Mouse (Mus musculus) forebrain, embryonic 14.5 days (tissue): ENCODE measurements at regions not wholly inside any gene's neighbourhood (a gene's known extent, or its start where the extent isn't known, plus 50 kb on each side); places are given as distances from the start of the nearest gene placed in this dataset.

Experiments used
- ATAC-seq: fragments of 200-750 bp; cut with Nextera tagmentation; 2 replicates; pipeline ENCODE4 v1.8.0; 2017; ENCODE audit warnings: mild to moderate bottlenecking, moderate library complexity
- DNase-seq: peaks from one replicate; pipeline ENCODE4 v3.0.0-alpha.2; 2015; ENCODE audit warnings: low spot score
- H3K27ac ChIP-seq: fragments of 300-500 bp; sonication (generic); 2 replicates; pipeline ENCODE4 v1.5.1; 2014; ENCODE audit warnings: low read depth, mild to moderate bottlenecking, control low read depth, low read length, moderate library complexity
- H3K27me3 ChIP-seq: fragments of 300-500 bp; sonication (generic); replicated peaks from 2 replicates; pipeline ENCODE4 v1.6.1; 2014; ENCODE audit warnings: low read length, control low read depth, mixed read lengths; ENCODE audit not compliant: control insufficient read depth, insufficient read depth
- H3K36me3 ChIP-seq: fragments of 300-500 bp; sonication (generic); 2 replicates; pipeline ENCODE4 v1.6.1; 2014; ENCODE audit warnings: low read length, control low read depth; ENCODE audit not compliant: control insufficient read depth, insufficient read depth
- H3K4me1 ChIP-seq: fragments of 300-500 bp; sonication (generic); 2 replicates; pipeline ENCODE4 v1.6.1; 2014; ENCODE audit warnings: antibody characterized with exemption, low read length, control low read depth; ENCODE audit not compliant: control insufficient read depth, insufficient read depth
- H3K4me2 ChIP-seq: fragments of 300-500 bp; sonication (generic); 2 replicates; pipeline ENCODE4 v1.6.1; 2014; ENCODE audit warnings: mild to moderate bottlenecking, control low read depth, low read length
- H3K4me3 ChIP-seq: fragments of 300-500 bp; sonication (generic); 2 replicates; pipeline ENCODE4 v1.5.1; 2014; ENCODE audit warnings: low read depth, low read length, control low read depth
- H3K9ac ChIP-seq: fragments of 300-500 bp; sonication (generic); 2 replicates; pipeline ENCODE4 v1.6.1; 2014; ENCODE audit warnings: mild to moderate bottlenecking, low read length, control low read depth, moderate library complexity
- H3K9me3 ChIP-seq: fragments of 300-500 bp; sonication (generic); replicated peaks from 2 replicates; pipeline ENCODE4 v1.6.1; 2016; ENCODE audit warnings: low read length, control low read depth, mixed read lengths; ENCODE audit not compliant: control insufficient read depth
- WGBS: fragments of 180-500 bp; shearing (Covaris S2); extraction: QIAGEN DNeasy Blood & Tissue Kit; methylation state at CpG from one replicate; pipeline ENCODE4 v1.1.7; 2014; 5-methylcytosine and 5-hydroxymethylcytosine counted together

DNA sequence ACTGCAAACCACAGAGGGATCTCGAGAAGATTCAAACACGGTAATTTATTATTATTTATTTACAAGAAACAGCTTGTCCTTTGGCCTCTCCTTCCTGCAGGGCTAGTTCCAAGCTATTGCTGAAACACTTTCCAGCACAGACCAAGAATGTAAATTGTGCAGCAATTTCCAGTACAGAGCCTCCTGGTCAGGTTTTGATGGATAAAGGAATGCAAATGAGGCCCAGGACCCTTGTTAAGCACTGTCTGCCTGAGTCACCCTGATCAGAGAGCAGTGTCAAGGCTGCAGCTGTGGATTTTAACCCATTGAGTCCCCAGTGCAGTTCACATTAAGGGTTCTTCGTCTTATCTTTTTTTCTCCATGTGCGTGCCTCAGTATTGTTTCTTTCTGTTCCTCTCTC, 142.3 kb upstream of the Zkscan2 start:
- WGBS = 46% methylated on average over 4 of the region's 4 CpGs
- DNase-seq = peak; percentile 24

DNA sequence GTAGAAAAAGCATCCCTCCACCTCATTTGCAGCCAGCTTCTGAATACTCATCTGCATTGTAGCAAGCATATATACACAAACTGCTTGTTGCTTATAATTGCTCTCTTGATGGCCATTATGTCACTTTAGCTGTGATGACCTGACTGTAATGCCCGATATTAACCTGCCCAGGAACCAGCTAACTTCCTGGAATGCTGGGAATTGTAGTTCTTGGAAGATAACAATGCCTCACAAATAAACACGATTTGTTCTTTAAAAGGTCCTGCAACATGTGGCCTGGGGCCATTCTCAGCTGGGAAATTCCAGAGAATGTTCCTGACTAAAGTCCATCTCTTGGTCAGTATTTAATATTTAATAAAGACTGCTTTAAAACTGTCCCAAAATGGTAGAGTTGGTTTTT, 143.2 kb upstream of the Zkscan2 start:
- Histone ChIP-seq H3K4me2 (no peak overlapping the region), H3K36me3 (no peaks in the 10 kb centered on the region), H3K4me3 (no peak overlapping the region), H3K27ac (no peak overlapping the region), H3K27me3 (no peaks in the 10 kb centered on the region), H3K9me3 (no peaks in the 10 kb centered on the region), H3K4me1 (no peaks in the 10 kb centered on the region), H3K9ac (no peak overlapping the region)
- 55% methylated on average over 2 of the region's 2 CpGs for WGBS
- no peak for ATAC-seq
- DNase-seq = no peak

More for the DNA sequence above, 142.3 kb upstream of the Zkscan2 start:
- Histone ChIP-seq H3K27ac (no peak overlapping the region), H3K4me3 (no peak overlapping the region), H3K9ac (no peak overlapping the region), H3K9me3 (no peaks in the 10 kb centered on the region), H3K36me3 (no peaks in the 10 kb centered on the region), H3K4me1 (no peaks in the 10 kb centered on the region), H3K4me2 (no peak overlapping the region), H3K27me3 (no peaks in the 10 kb centered on the region)
- ATAC-seq = no peak

DNA sequence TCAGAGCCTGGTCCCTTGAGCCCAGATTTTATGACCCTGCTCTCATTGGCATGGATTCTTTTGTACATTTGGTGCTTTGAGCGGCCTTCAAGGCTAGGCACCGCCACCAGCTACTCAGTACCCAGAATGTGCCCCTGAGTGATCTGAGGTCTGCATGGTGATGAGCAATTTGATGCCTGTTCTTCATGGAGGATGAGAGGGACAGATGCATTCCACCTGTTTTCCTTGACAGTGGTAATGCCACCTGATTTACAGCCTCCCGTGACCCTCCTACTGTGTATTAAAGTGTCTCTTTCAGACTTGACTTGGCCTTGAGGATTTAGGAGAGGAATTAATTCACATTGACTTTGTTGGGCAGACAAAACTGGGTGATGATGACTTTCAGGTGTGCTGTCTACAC, 145.3 kb upstream of the Zkscan2 start:
- Histone ChIP-seq H3K9me3 (no peaks in the 10 kb centered on the region), H3K4me2 (no peak overlapping the region), H3K36me3 (no peaks in the 10 kb centered on the region), H3K4me3 (no peak overlapping the region), H3K27me3 (no peaks in the 10 kb centered on the region), H3K27ac (no peak overlapping the region), H3K4me1 (no peaks in the 10 kb centered on the region), H3K9ac (no peak overlapping the region)
- no peak for DNase-seq
- 92% methylated on average over 3 of the region's 3 CpGs for WGBS
- no peak for ATAC-seq

DNA sequence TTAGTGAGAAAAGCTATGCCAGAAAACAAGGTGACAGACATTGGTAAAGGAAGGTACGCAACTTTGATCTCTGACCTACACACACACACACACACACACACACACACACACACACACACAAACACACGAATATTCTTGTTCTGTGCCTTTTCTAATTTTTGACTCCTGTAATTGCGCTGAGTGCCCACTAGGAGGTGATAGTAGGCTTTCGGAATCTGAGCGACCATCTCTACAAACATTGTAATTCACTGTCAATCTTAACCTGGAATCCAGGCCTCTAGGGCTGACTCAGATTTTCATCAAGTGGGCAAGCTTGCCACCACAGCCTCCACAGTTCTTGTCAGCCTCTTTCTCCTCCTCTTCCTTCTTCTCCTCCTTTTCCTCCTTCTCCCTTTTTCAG, 165.2 kb upstream of the Zkscan2 start:
- no peak overlapping the region for H3K4me2 ChIP-seq
- no peaks in the 10 kb centered on the region for H3K27me3 ChIP-seq
- H3K4me1 ChIP-seq = no peaks in the 10 kb centered on the region
- H3K27ac ChIP-seq = no peak overlapping the region
- ATAC-seq = no peak
- no peak overlapping the region for H3K4me3 ChIP-seq
- H3K9ac ChIP-seq = no peak overlapping the region
- H3K9me3 ChIP-seq = no peaks in the 10 kb centered on the region
- 54% methylated on average over 5 of the region's 5 CpGs for WGBS
- DNase-seq = no peak
- no peaks in the 10 kb centered on the region for H3K36me3 ChIP-seq

DNA sequence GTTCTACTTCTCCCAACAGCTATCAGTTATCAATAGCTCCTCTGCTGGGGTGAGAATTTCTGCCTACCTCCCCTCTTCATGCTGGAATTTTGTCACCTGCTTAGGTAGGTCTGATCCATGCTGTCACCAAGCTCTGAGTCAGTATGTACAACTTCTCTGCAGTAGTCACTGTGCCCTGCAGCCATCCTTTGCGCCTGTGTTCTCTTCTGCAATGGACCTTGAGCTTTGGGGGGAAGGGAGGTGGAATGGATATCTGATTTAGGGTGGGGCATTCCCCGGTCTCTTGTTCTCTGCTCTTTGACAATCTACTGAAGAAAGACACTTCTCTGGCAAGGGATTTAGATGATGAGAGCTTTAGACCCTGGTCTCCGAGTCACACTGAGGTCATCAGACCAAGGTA, 184.5 kb upstream of the Zkscan2 start:
- H3K27ac ChIP-seq = no peak overlapping the region
- H3K4me3 ChIP-seq = no peak overlapping the region
- DNase-seq (no peak), ATAC-seq (no peak)
- no peaks in the 10 kb centered on the region for H3K9me3 ChIP-seq
- no peaks in the 10 kb centered on the region for H3K4me1 ChIP-seq
- whole genome bisulfite sequencing = 87% methylated on average over 3 of the region's 3 CpGs
- H3K4me2 ChIP-seq = no peak overlapping the region
- H3K36me3 ChIP-seq = no peaks in the 10 kb centered on the region
- H3K27me3 ChIP-seq = no peaks in the 10 kb centered on the region
- H3K9ac ChIP-seq = no peak overlapping the region

DNA sequence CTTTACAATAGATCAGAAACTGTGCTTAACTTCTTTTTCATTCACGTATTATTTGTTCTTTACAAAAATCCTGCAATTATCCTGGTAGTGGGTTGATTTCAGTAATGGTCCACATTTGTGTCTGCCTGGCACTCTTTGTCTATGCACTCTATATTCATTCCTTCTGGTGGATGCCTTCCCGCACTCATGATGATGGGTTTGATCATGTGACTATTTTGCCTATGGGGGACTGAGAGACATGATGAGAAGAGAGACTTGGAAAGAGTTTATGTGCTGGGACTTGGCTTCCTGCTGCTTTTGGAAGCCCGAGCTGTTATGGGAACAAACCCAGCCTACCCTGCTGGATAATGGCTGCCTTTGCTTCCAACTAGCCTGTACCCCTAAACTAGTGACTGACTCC, 186.3 kb upstream of the Zkscan2 start:
- ATAC-seq (no peak), DNase-seq (peak; percentile 24)
- Histone ChIP-seq H3K9me3 (no peaks in the 10 kb centered on the region), H3K27me3 (no peaks in the 10 kb centered on the region), H3K9ac (no peak overlapping the region), H3K4me1 (no peaks in the 10 kb centered on the region), H3K27ac (no peak overlapping the region), H3K4me3 (no peak overlapping the region), H3K4me2 (no peak overlapping the region), H3K36me3 (no peaks in the 10 kb centered on the region)
- WGBS = 70% methylated on average over 3 of the region's 3 CpGs

DNA sequence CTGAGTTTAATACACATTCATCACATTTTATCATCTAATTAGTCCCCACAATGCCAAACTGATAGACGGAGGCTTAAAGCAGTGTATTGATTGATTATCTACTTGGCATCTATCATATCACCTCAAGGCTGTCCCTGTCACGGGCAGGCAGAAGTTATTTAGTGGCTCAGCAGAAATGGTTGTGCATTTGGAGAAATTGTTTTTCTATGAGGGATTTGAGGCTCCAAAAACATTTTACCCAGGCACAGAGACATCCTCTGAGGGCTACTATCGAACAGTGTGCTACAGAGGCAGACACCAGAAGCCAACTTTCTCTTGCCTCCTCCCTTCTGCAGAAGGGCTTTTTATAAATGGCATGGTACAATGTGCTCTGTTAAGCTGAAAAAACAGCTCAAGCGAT, 230.8 kb upstream of the Zkscan2 start:
- 59% methylated on average over 4 of the region's 4 CpGs for WGBS
- Histone ChIP-seq H3K27me3 (no peaks in the 10 kb centered on the region), H3K9ac (no peak overlapping the region), H3K36me3 (no peaks in the 10 kb centered on the region), H3K27ac (no peak overlapping the region), H3K9me3 (no peaks in the 10 kb centered on the region), H3K4me3 (no peak overlapping the region), H3K4me2 (no peak overlapping the region), H3K4me1 (no peaks in the 10 kb centered on the region)
- DNase-seq = no peak
- no peak for ATAC-seq

DNA sequence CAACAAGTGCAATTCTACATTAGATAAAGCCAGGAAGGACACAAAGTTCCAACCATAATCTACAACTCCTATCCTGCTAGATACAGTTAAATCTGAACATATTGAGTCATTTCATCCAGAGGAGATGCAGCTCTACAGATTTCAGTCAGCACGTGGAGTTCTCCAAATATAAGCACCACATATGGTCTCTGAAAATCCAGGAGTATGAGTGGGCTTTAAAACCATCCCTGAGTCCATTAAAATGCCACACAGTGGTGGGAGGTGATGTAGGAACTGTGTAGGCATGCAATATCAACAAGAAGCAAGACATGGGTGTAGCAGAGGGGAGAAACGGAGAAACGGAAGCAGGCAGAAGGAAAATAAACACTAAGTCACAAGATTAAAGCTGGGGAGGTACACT, 232.8 kb upstream of the Zkscan2 start:
- ATAC-seq = no peak
- 93% methylated on average over 3 of the region's 3 CpGs for WGBS

DNA sequence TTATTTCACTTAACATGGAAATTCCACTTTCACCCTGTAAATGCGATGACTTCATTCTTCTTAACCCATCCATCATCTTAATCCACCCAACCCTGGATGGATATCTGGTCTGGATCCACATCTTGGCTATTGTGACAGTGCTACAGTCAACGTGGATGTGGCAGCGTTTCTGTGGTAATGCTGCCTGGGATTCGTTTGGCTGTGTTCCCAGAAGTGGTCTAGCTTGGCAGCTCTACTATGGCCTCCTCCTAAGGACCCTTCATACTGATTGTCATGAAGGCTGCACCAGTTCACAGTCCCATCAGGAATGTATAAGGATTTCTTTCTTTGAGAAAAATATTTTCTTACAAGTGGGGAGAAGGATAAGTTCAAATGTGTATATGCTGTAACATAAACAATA, 234.7 kb upstream of the Hs3st4 start:
- Histone ChIP-seq H3K9me3 (no peaks in the 10 kb centered on the region), H3K4me3 (no peak overlapping the region), H3K27me3 (no peaks in the 10 kb centered on the region), H3K36me3 (no peaks in the 10 kb centered on the region), H3K9ac (no peak overlapping the region), H3K4me1 (no peaks in the 10 kb centered on the region), H3K27ac (no peak overlapping the region), H3K4me2 (no peak overlapping the region)
- WGBS = 58% methylated on average over 4 of the region's 4 CpGs
- ATAC-seq = no peak
- DNase-seq = peak; percentile 49

More for the DNA sequence above, 232.8 kb upstream of the Zkscan2 start:
- no peak overlapping the region for H3K4me3 ChIP-seq
- DNase-seq = no peak
- no peaks in the 10 kb centered on the region for H3K9me3 ChIP-seq
- H3K36me3 ChIP-seq = no peaks in the 10 kb centered on the region
- H3K4me2 ChIP-seq = no peak overlapping the region
- no peak overlapping the region for H3K27ac ChIP-seq
- H3K9ac ChIP-seq = no peak overlapping the region
- H3K27me3 ChIP-seq = no peaks in the 10 kb centered on the region
- H3K4me1 ChIP-seq = no peaks in the 10 kb centered on the region

DNA sequence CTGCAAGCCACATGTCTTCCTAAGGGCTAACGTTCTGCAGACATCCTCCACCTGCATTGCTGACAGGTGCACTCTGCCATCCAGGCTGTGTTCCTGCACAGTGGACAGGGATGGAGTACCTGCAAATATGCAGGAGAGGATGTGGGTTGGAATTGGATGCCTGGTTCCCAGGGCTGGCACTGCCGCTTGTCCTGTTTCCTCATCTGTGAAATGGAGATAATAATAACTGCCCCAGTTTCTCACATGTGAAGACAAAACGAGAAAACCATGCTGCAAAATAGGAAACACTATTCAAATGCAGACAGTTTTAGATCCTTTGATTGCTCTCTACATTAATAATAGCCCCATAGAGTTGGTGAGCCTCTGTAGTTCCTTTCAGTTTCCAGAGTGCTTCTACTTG, 229.4 kb upstream of the Hs3st4 start:
- WGBS = 81% methylated on average over 3 of the region's 3 CpGs

More for the DNA sequence above, 229.4 kb upstream of the Hs3st4 start:
- ATAC-seq (no peak), DNase-seq (no peak)
- Histone ChIP-seq H3K4me1 (no peaks in the 10 kb centered on the region), H3K4me2 (no peak overlapping the region), H3K9ac (no peak overlapping the region), H3K36me3 (no peaks in the 10 kb centered on the region), H3K9me3 (no peaks in the 10 kb centered on the region), H3K27ac (no peak overlapping the region), H3K27me3 (no peaks in the 10 kb centered on the region), H3K4me3 (no peak overlapping the region)
